In genomic region chr11:111256596-111256995, GRCm38 (mm10) we compare ENCODE assay signal across 4 mouse cellular contexts.
"Had no signal": no experiment of that assay in that cellular context is flagged by ENCODE, and none has a peak within 500 bp of the region (broad histone marks: within the 10 kb centered on the region; RNA-seq: fewer than 3 reads in every experiment).

No protein-coding gene starts in this region.

- H3K4me3 ChIP-seq: neural tube, embryonic 13.5 days; neural tube, embryonic 15.5 days; stomach, embryonic 15.5 days had no signal

- H3K4me2 ChIP-seq: neural tube, embryonic 13.5 days; neural tube, embryonic 15.5 days; stomach, embryonic 15.5 days had no signal

- H3K36me3 ChIP-seq: neural tube, embryonic 13.5 days; neural tube, embryonic 15.5 days; stomach, embryonic 15.5 days had no signal

- H3K9ac ChIP-seq: neural tube, embryonic 13.5 days; neural tube, embryonic 15.5 days; stomach, embryonic 15.5 days had no signal

- H3K4me1 ChIP-seq: stomach, embryonic 15.5 days had no signal

- H3K27me3 ChIP-seq: neural tube, embryonic 13.5 days; neural tube, embryonic 15.5 days; stomach, embryonic 15.5 days had no signal

- H3K9me3 ChIP-seq: neural tube, embryonic 13.5 days; neural tube, embryonic 15.5 days; stomach, embryonic 15.5 days had no signal

- H3K27ac ChIP-seq: neural tube, embryonic 13.5 days; neural tube, embryonic 15.5 days; stomach, embryonic 15.5 days; stomach, postnatal 0 days had no signal
